Mouse (Mus musculus) MEL (cell line): ENCODE results near the gene 4933407L21Rik. TPM values are rescaled to one million over a fixed set of nuclear protein-coding genes. Genes with fewer than 3 reads are reported as not detected.

Experiments
- DNase-seq: peaks from one replicate; pipeline ENCODE4 v3.0.0; 2011; ENCODE audit warnings: low read depth, low spot score
- H3K27ac ChIP-seq: 2 replicates; pipeline ENCODE4 v1.5.1; 2012; ENCODE audit warnings: low read depth, mild to moderate bottlenecking, control low read depth, low read length, moderate library complexity; ENCODE audit not compliant: control insufficient read depth
- H3K27me3 ChIP-seq, 2 experiments: fragments of 150-350 bp in 1 of 2; sonication (generic) in 1 of 2; 2 replicates each; pipeline ENCODE4 v1.6.1; 2012; ENCODE audit warnings: low read length in 2 of 2, mild to moderate bottlenecking in 2 of 2, improper control_type of control experiment in 1 of 2, moderate library complexity in 1 of 2; ENCODE audit not compliant: insufficient read depth in 2 of 2, control insufficient read depth in 1 of 2
- H3K36me3 ChIP-seq, 2 experiments: 2 replicates each; pipeline ENCODE4 v1.6.1; 2012 to 2014; ENCODE audit warnings: low read length in 2 of 2, improper control_type of control experiment in 1 of 2, inconsistent platforms in 1 of 2, mild to moderate bottlenecking in 1 of 2; ENCODE audit not compliant: insufficient read depth in 2 of 2, control insufficient read depth in 1 of 2
- H3K4me1 ChIP-seq, 2 experiments: fragments of 150-350 bp in 1 of 2; sonication (generic) in 1 of 2; 2 replicates each; pipeline ENCODE4 v1.6.1; 2012; ENCODE audit warnings: low read length in 2 of 2, improper control_type of control experiment in 1 of 2, mild to moderate bottlenecking in 1 of 2; ENCODE audit not compliant: insufficient read depth in 2 of 2, control insufficient read depth in 1 of 2
- H3K4me3 ChIP-seq, 2 experiments: fragments of 150-350 bp in 1 of 2; sonication (generic) in 1 of 2; 2 replicates each; pipeline ENCODE4 v1.5.1; 2012; ENCODE audit warnings: low read depth in 2 of 2, low read length in 2 of 2, mild to moderate bottlenecking in 2 of 2, moderate library complexity in 2 of 2, control low read depth in 1 of 2, improper control_type of control experiment in 1 of 2; ENCODE audit not compliant: control insufficient read depth in 1 of 2, insufficient read depth in 1 of 2
- H3K79me2 ChIP-seq: 2 replicates; pipeline ENCODE4 v1.6.1; 2012; ENCODE audit warnings: mild to moderate bottlenecking, low read length, moderate library complexity; ENCODE audit not compliant: control insufficient read depth, poor library complexity, insufficient read depth
- H3K9ac ChIP-seq: 2 replicates; pipeline ENCODE4 v1.6.1; 2012; ENCODE audit warnings: low read depth, mild to moderate bottlenecking, control low read depth, low read length, moderate library complexity; ENCODE audit not compliant: control insufficient read depth, poor library complexity, severe bottlenecking
- H3K9me3 ChIP-seq: fragments of 150-350 bp; sonication (generic); replicated peaks from 2 replicates; pipeline ENCODE4 v1.6.1; 2012; ENCODE audit warnings: mild to moderate bottlenecking, low read length, improper control_type of control experiment, moderate library complexity; ENCODE audit not compliant: insufficient read depth
- CHD1 ChIP-seq: IDR thresholded peaks from 2 replicates; pipeline ENCODE4 v1.6.1; 2012; ENCODE audit warnings: low read depth, mild to moderate bottlenecking, inconsistent platforms, low read length, improper control_type of control experiment
- CTCF ChIP-seq, 3 experiments: IDR thresholded peaks in 2 of 3; conservative IDR thresholded peaks in 1 of 3; 2 replicates each; pipeline ENCODE4 v1.5.1; 2011 to 2012; ENCODE audit warnings: low read length in 3 of 3, low read depth in 2 of 3, mild to moderate bottlenecking in 2 of 3, improper control_type of control experiment in 1 of 3, inconsistent platforms in 1 of 3, mixed read lengths in 1 of 3, moderate library complexity in 1 of 3; ENCODE audit not compliant: control insufficient read depth in 1 of 3, insufficient read depth in 1 of 3, poor library complexity in 1 of 3, severe bottlenecking in 1 of 3
- E2F4 ChIP-seq: IDR thresholded peaks from 2 replicates; pipeline ENCODE4 v1.6.1; 2011; ENCODE audit warnings: low read depth, low read length, improper control_type of control experiment, borderline replicate concordance
- EP300 ChIP-seq, 2 experiments: IDR thresholded peaks; 2 replicates each; pipeline ENCODE4 v1.6.1; 2011; ENCODE audit warnings: improper control_type of control experiment in 2 of 2, low read length in 2 of 2, low read depth in 1 of 2, mild to moderate bottlenecking in 1 of 2
- GABPA ChIP-seq: IDR thresholded peaks from 2 replicates; pipeline ENCODE4 v1.6.1; 2012; ENCODE audit warnings: low read depth, mild to moderate bottlenecking, inconsistent platforms, low read length, improper control_type of control experiment, moderate library complexity
- GATA1 ChIP-seq: IDR thresholded peaks from 2 replicates; pipeline ENCODE4 v1.6.1; 2011; ENCODE audit warnings: low read depth, low read length, improper control_type of control experiment
- HCFC1 ChIP-seq: IDR thresholded peaks from 2 replicates; pipeline ENCODE4 v1.6.1; 2012; ENCODE audit warnings: low read depth, mild to moderate bottlenecking, inconsistent platforms, low read length, improper control_type of control experiment, moderate library complexity
- JUND ChIP-seq: IDR thresholded peaks from 2 replicates; pipeline ENCODE4 v1.6.1; 2011; ENCODE audit warnings: low read depth, mild to moderate bottlenecking, improper control_type of control experiment, low read length
- KAT2A ChIP-seq: conservative IDR thresholded peaks from 2 replicates; pipeline ENCODE4 v1.6.1; 2012; ENCODE audit warnings: low read depth, low read length, improper control_type of control experiment, inconsistent platforms
- MAFK ChIP-seq: IDR thresholded peaks from 2 replicates; pipeline ENCODE4 v1.6.1; 2011; ENCODE audit warnings: low read depth, mild to moderate bottlenecking, low read length, improper control_type of control experiment, borderline replicate concordance
- MAX ChIP-seq: IDR thresholded peaks from 2 replicates; pipeline ENCODE4 v1.6.1; 2011; ENCODE audit warnings: low read length, improper control_type of control experiment
- MEF2A ChIP-seq: IDR thresholded peaks from 2 replicates; pipeline ENCODE4 v1.6.1; 2014; ENCODE audit warnings: low read depth, mild to moderate bottlenecking, inconsistent platforms, low read length, improper control_type of control experiment; ENCODE audit not compliant: poor library complexity, insufficient replicate concordance, severe bottlenecking; ENCODE audit errors: extremely low read depth
- MYB ChIP-seq: IDR thresholded peaks from 2 replicates; pipeline ENCODE4 v1.6.1; 2011; ENCODE audit warnings: mild to moderate bottlenecking, low read depth, low read length, improper control_type of control experiment
- MYC ChIP-seq: IDR thresholded peaks from 2 replicates; pipeline ENCODE4 v1.6.1; 2011; ENCODE audit warnings: low read depth, mild to moderate bottlenecking, low read length, improper control_type of control experiment, moderate library complexity
- POLR2A ChIP-seq, 2 experiments: IDR thresholded peaks; 2 replicates each; pipeline ENCODE4 v1.6.1; 2011 to 2012; ENCODE audit warnings: low read length in 2 of 2, mild to moderate bottlenecking in 2 of 2, control low read depth in 1 of 2, improper control_type of control experiment in 1 of 2, low read depth in 1 of 2, moderate library complexity in 1 of 2; ENCODE audit not compliant: control insufficient read depth in 1 of 2, insufficient read depth in 1 of 2, poor library complexity in 1 of 2
- POLR2AphosphoS2 ChIP-seq: IDR thresholded peaks from 2 replicates; pipeline ENCODE4 v1.6.1; 2011; ENCODE audit warnings: low read length, improper control_type of control experiment
- POLR2AphosphoS5 ChIP-seq: IDR thresholded peaks from 2 replicates; pipeline ENCODE4 v1.6.1; 2012; ENCODE audit warnings: low read depth, borderline replicate concordance, mild to moderate bottlenecking, inconsistent platforms, low read length, moderate library complexity, mixed read lengths
- RCOR1 ChIP-seq: IDR thresholded peaks from 2 replicates; pipeline ENCODE4 v1.6.1; 2012; ENCODE audit warnings: low read depth, mild to moderate bottlenecking, inconsistent platforms, low read length, improper control_type of control experiment
- SIN3A ChIP-seq: IDR thresholded peaks from 2 replicates; pipeline ENCODE4 v1.6.1; 2012; ENCODE audit warnings: low read length, improper control_type of control experiment, inconsistent platforms
- SMC3 ChIP-seq: IDR thresholded peaks from 2 replicates; pipeline ENCODE4 v1.6.1; 2011; ENCODE audit warnings: low read depth, low read length, improper control_type of control experiment
- TBP ChIP-seq: IDR thresholded peaks from 2 replicates; pipeline ENCODE4 v1.8.0; 2011; ENCODE audit warnings: low read depth, low read length, improper control_type of control experiment
- TCF12 ChIP-seq: IDR thresholded peaks from 2 replicates; pipeline ENCODE4 v1.6.1; 2014; ENCODE audit warnings: low read depth, mild to moderate bottlenecking, inconsistent platforms, low read length, improper control_type of control experiment, moderate library complexity
- UBTF ChIP-seq: IDR thresholded peaks from 2 replicates; pipeline ENCODE4 v1.6.1; 2012; ENCODE audit warnings: low read depth, mild to moderate bottlenecking, inconsistent platforms, low read length, improper control_type of control experiment, moderate library complexity, borderline replicate concordance; ENCODE audit not compliant: insufficient read depth
- USF1 ChIP-seq: IDR thresholded peaks from 2 replicates; pipeline ENCODE4 v1.6.1; 2014; ENCODE audit warnings: low read depth, mild to moderate bottlenecking, inconsistent platforms, low read length, improper control_type of control experiment, moderate library complexity
- USF2 ChIP-seq, 2 experiments: IDR thresholded peaks; 2 replicates each; pipeline ENCODE4 v1.6.1; 2011 to 2012; ENCODE audit warnings: improper control_type of control experiment in 2 of 2, low read length in 2 of 2, borderline replicate concordance in 1 of 2, inconsistent platforms in 1 of 2, low read depth in 1 of 2, mild to moderate bottlenecking in 1 of 2; ENCODE audit not compliant: insufficient read depth in 1 of 2
- ZC3H11A ChIP-seq: IDR thresholded peaks from 2 replicates; pipeline ENCODE4 v1.6.1; 2012; ENCODE audit warnings: low read depth, mild to moderate bottlenecking, inconsistent platforms, low read length, improper control_type of control experiment
- ZKSCAN1 ChIP-seq: IDR thresholded peaks from 2 replicates; pipeline ENCODE4 v1.6.1; 2012; ENCODE audit warnings: low read depth, mild to moderate bottlenecking, inconsistent platforms, low read length, improper control_type of control experiment, moderate library complexity
- ZNF384 ChIP-seq: IDR thresholded peaks from 2 replicates; pipeline ENCODE4 v1.6.1; 2012; ENCODE audit warnings: low read depth, mild to moderate bottlenecking, inconsistent platforms, low read length, improper control_type of control experiment
- polyA plus RNA-seq, 2 experiments: library from polyadenylated mRNA; stranded (reverse) in 1 of 2; unstranded in 1 of 2; fragments of >175 nt in 1 of 2; fragments of >200 nt in 1 of 2; gene quantifications; 2 replicates each; pipeline versions ENCODE4 v1.2.1 to v1.2.4; 2012; ENCODE audit warnings: low replicate concordance in 2 of 2, low read depth in 1 of 2; ENCODE audit not compliant: insufficient read length in 2 of 2, insufficient read depth in 1 of 2, missing spikeins in 1 of 2
- total RNA-seq: library from RNA; depleted of rRNA; stranded (reverse); fragments of 300-350 nt; gene quantifications from 2 replicates; pipeline ENCODE4 v1.2.3, GENCODE M21; 2012

Gene 4933407L21Rik
- total and polyA plus RNA-seq, 3 experiments: not detected

DNA sequence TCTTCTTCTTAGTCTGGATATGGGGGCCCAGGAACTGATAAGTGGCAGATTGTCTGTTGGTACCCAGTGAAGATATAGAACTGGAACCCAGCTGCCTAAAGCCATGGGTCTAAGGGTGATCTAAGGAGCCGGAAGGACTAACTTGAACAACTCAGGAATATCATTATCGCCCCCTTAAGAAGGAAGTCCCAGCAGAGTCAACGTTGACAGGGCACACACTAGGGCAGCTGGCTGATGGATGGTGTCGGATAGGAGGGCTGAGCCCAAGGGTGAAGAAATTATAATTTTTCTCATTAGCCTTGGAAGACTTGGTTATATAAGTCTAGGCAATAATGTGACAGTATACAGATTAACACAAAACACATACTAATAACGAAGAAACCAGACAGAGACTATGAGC, 32.2 kb upstream of the 4933407L21Rik start:
- Histone ChIP-seq H3K4me3 (peak overlapping the region; percentile 76 to 99), H3K9me3 (no peaks in the 10 kb centered on the region), H3K36me3 (peaks cover 0 to 19% of the 10 kb centered on the region in 2 experiments; a peak in 2 of 4 replicates), H3K9ac (peak overlapping the region; percentile 68), H3K4me1 (peaks cover 8 to 37% of the 10 kb centered on the region in 2 experiments), H3K27ac (peak overlapping the region; percentile 51), H3K27me3 (no peaks in the 10 kb centered on the region), H3K79me2 (no peaks in the 10 kb centered on the region; the same call in none of the 2 replicates)
- peak; percentile 31 for DNase-seq
- TF ChIP-seq E2F4 (no peak), MYC (no peak), ZKSCAN1 (peak; percentile 85), HCFC1 (no peak), UBTF (no peak), MAX (no peak), SMC3 (no peak), GATA1 (0 out of 2 replicates have a peak, but pooled peaks have one; percentile 9)

DNA sequence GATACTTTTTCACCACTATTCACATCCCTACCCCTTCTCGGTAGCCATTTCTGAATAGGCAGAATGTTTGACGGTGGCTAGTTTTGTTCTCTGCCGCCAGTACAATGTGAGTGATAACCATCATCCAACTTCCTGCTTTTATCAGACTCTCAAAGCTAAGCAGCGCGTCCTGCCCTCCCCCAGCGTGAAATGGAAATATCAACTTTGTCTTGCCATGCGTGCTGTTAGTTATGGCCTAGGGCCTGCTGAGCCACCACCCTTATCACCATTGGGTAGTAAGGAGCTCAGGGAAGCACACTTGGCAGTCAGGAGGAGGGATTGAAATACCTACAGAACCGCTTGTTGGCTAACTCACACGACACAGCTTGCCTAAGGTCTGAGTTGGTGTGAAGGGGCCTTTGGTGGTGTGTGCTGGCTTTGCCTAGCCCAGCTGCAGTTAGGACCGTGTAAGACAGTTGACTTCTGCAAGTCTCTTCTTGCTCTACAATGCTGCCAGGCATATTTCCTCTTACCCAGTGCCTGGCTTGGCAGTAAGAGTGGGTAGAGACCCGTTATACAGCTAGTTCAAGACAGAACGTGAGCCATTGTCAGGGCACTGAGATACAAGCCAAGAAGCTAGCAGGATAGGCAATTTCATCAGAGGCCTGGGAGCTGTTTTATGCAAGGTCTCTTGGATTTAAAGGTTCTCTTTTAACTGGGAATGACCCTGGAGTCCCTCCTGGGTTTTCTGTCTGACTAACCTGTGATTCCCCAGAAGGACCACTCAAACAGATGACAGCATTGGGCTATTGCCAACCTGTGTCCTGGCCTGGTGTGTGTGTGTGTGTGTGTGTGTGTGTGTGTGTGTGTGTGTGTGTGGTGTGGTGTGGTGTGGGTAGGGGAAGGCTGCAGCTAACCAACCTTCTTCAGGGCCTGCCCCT, 31.2 kb upstream of the 4933407L21Rik start:
- Histone ChIP-seq H3K27me3 (no peaks in the 10 kb centered on the region), H3K9me3 (no peaks in the 10 kb centered on the region), H3K36me3 (peaks cover 0 to 26% of the 10 kb centered on the region in 2 experiments; a peak in 2 of 4 replicates), H3K27ac (peak overlapping the region; percentile 51), H3K4me3 (peak overlapping the region; percentile 8 to 99; a peak in 3 of 4 replicates), H3K9ac (peak overlapping the region; percentile 26), H3K79me2 (no peaks in the 10 kb centered on the region; the same call in none of the 2 replicates), H3K4me1 (peaks cover 10 to 45% of the 10 kb centered on the region in 2 experiments)
- DNase-seq: peak; percentile 87
- TF ChIP-seq SMC3: no peak
- TF ChIP-seq KAT2A: 0 out of 2 replicates have a peak, but pooled peaks have one; percentile 15
- no peak for TF ChIP-seq ZNF384
- no peak for TF ChIP-seq JUND
- no peak for TF ChIP-seq MEF2A
- TF ChIP-seq ZKSCAN1: no peak
- TF ChIP-seq MYB: no peak
- TF ChIP-seq TCF12: 0 out of 2 replicates have a peak, but pooled peaks have one; percentile 23
- peak in 1 of 2 experiments; percentile 23; a peak in 1 of 4 replicates for TF ChIP-seq POLR2A (IDR thresholded peaks at IDR 0.05; ENCODE audit: control insufficient read depth in 1 of 2, insufficient read depth in 1 of 2, low read depth in 1 of 2, low read length in 2 of 2, poor library complexity in 1 of 2)
- TF ChIP-seq CHD1: no peak
- no peak for TF ChIP-seq MAFK
- no peak for TF ChIP-seq POLR2AphosphoS5
- TF ChIP-seq CTCF (IDR thresholded peaks at IDR 0.05 in 2 of 3, conservative IDR thresholded peaks at IDR 0.05 in 1 of 3; ENCODE audit: control insufficient read depth in 1 of 3, insufficient read depth in 1 of 3, low read depth in 2 of 3, low read length in 3 of 3, poor library complexity in 1 of 3, severe bottlenecking in 1 of 3): no peak
- peak; percentile 56; the same call in 1 of the 2 replicates for TF ChIP-seq HCFC1
- peak; percentile 46 to 59; a peak in 3 of 4 replicates for TF ChIP-seq EP300 (IDR thresholded peaks at IDR 0.05; ENCODE audit: low read depth in 1 of 2, low read length in 2 of 2)
- TF ChIP-seq ZC3H11A: no peak
- no peak for TF ChIP-seq USF1
- no peak for TF ChIP-seq USF2 (IDR thresholded peaks at IDR 0.05; ENCODE audit: borderline replicate concordance in 1 of 2, insufficient read depth in 1 of 2, low read depth in 1 of 2, low read length in 2 of 2)
- TF ChIP-seq RCOR1: peak; percentile 34; the same call in 1 of the 2 replicates
- peak; percentile 71 for TF ChIP-seq SIN3A
- TF ChIP-seq GABPA: no peak
- TF ChIP-seq POLR2AphosphoS2: no peak
- TF ChIP-seq TBP: no peak
- no peak for TF ChIP-seq UBTF
- peak; percentile 74 for TF ChIP-seq MAX
